Mouse (Mus musculus) CH12.LX (cell line): ENCODE data around the gene Stap2. TPM values are rescaled to one million over a fixed set of nuclear protein-coding genes. Genes with fewer than 3 reads are reported as not detected.

Experiments used
- DNase-seq: peaks from one replicate; pipeline ENCODE4 v3.0.0-alpha.2; 2013; ENCODE audit errors: extremely low read depth
- H3K27ac ChIP-seq: 2 replicates; pipeline ENCODE4 v1.5.1; 2012; ENCODE audit warnings: low read depth, mild to moderate bottlenecking, control low read depth, moderate library complexity; ENCODE audit not compliant: insufficient read depth
- H3K27me3 ChIP-seq: replicated peaks from 2 replicates; pipeline ENCODE3; 2012; ENCODE audit warnings: inconsistent platforms
- H3K36me3 ChIP-seq, 2 experiments: replicated peaks in 1 of 2; 2 replicates each; pipeline versions ENCODE3 to v1.6.1; 2012; ENCODE audit warnings: inconsistent platforms in 1 of 2, low read length in 1 of 2, mild to moderate bottlenecking in 1 of 2, mixed read lengths in 1 of 2, moderate library complexity in 1 of 2; ENCODE audit not compliant: control insufficient read depth in 1 of 2, insufficient read depth in 1 of 2
- H3K4me1 ChIP-seq, 2 experiments: 2 replicates each; pipeline ENCODE4 v1.6.1; 2012; ENCODE audit warnings: inconsistent platforms in 1 of 2, moderate library complexity in 1 of 2; ENCODE audit not compliant: insufficient read depth in 2 of 2, control insufficient read depth in 1 of 2
- H3K4me2 ChIP-seq: 2 replicates; pipeline ENCODE4 v1.6.1; 2012; ENCODE audit warnings: low read depth, mild to moderate bottlenecking, control low read depth; ENCODE audit not compliant: poor library complexity, insufficient read depth, severe bottlenecking
- H3K4me3 ChIP-seq, 3 experiments: fragments of 150-350 bp in 1 of 3; sonication (generic) in 1 of 3; replicated peaks in 1 of 3; 2 replicates each; pipeline versions ENCODE3 to v1.5.1; 2011 to 2012; ENCODE audit warnings: low read depth in 2 of 3, low read length in 2 of 3, mild to moderate bottlenecking in 2 of 3, moderate library complexity in 2 of 3, control low read depth in 1 of 3, improper control_type of control experiment in 1 of 3, inconsistent platforms in 1 of 3, mixed read lengths in 1 of 3; ENCODE audit not compliant: poor library complexity in 1 of 3
- H3K79me2 ChIP-seq: replicated peaks from 2 replicates; pipeline ENCODE4 v1.6.1; 2012; ENCODE audit warnings: mild to moderate bottlenecking, moderate library complexity; ENCODE audit not compliant: control insufficient read depth, poor library complexity, insufficient read depth, severe bottlenecking; ENCODE audit errors: extremely low read depth
- H3K9ac ChIP-seq: 2 replicates; pipeline ENCODE4 v1.6.1; 2012; ENCODE audit warnings: low read depth, mild to moderate bottlenecking, control low read depth, moderate library complexity; ENCODE audit not compliant: insufficient read depth
- H3K9me3 ChIP-seq: replicated peaks from 2 replicates; pipeline ENCODE3; 2012; ENCODE audit warnings: low read length, inconsistent platforms, mixed read lengths
- CHD1 ChIP-seq: IDR thresholded peaks from 2 replicates; pipeline ENCODE4 v1.6.1; 2012; ENCODE audit warnings: low read depth, low read length, improper control_type of control experiment, inconsistent platforms
- CHD2 ChIP-seq: IDR thresholded peaks from 2 replicates; pipeline ENCODE4 v1.6.1; 2011; ENCODE audit warnings: low read length, improper control_type of control experiment
- CTCF ChIP-seq, 2 experiments: IDR thresholded peaks in 1 of 2; conservative IDR thresholded peaks in 1 of 2; 2 replicates each; pipeline ENCODE4 v1.5.1; 2011 to 2012; ENCODE audit warnings: low read depth in 2 of 2, low read length in 2 of 2, improper control_type of control experiment in 1 of 2, inconsistent platforms in 1 of 2, mild to moderate bottlenecking in 1 of 2, moderate library complexity in 1 of 2
- E2F4 ChIP-seq: IDR thresholded peaks from 2 replicates; pipeline ENCODE4 v1.6.1; 2011; ENCODE audit warnings: low read depth, low read length, improper control_type of control experiment; ENCODE audit not compliant: insufficient replicate concordance
- ELF1 ChIP-seq: IDR thresholded peaks from 2 replicates; pipeline ENCODE4 v1.6.1; 2014; ENCODE audit warnings: low read depth, mild to moderate bottlenecking, inconsistent platforms, low read length, improper control_type of control experiment
- GABPA ChIP-seq: IDR thresholded peaks from 2 replicates; pipeline ENCODE4 v1.6.1; 2012; ENCODE audit warnings: low read depth, low read length, improper control_type of control experiment, inconsistent platforms; ENCODE audit not compliant: insufficient replicate concordance
- HCFC1 ChIP-seq: IDR thresholded peaks from 2 replicates; pipeline ENCODE4 v1.6.1; 2012; ENCODE audit warnings: low read depth, mild to moderate bottlenecking, inconsistent platforms, low read length, improper control_type of control experiment
- IRF4 ChIP-seq: IDR thresholded peaks from 2 replicates; pipeline ENCODE4 v1.6.1; 2014; ENCODE audit warnings: low read depth, mild to moderate bottlenecking, inconsistent platforms, low read length, improper control_type of control experiment
- JUND ChIP-seq: conservative IDR thresholded peaks from 2 replicates; pipeline ENCODE4 v1.6.1; 2011; ENCODE audit warnings: low read depth, low read length, improper control_type of control experiment
- KAT2A ChIP-seq: IDR thresholded peaks from 2 replicates; pipeline ENCODE4 v1.6.1; 2012; ENCODE audit warnings: low read length, improper control_type of control experiment, inconsistent platforms; ENCODE audit not compliant: insufficient replicate concordance
- MAX ChIP-seq: IDR thresholded peaks from 2 replicates; pipeline ENCODE4 v1.6.1; 2011; ENCODE audit warnings: low read length, improper control_type of control experiment
- MAZ ChIP-seq: IDR thresholded peaks from 2 replicates; pipeline ENCODE4 v1.6.1; 2012; ENCODE audit warnings: low read depth, mild to moderate bottlenecking, inconsistent platforms, low read length, improper control_type of control experiment, moderate library complexity
- MYC ChIP-seq: IDR thresholded peaks from 2 replicates; pipeline ENCODE4 v1.6.1; 2011; ENCODE audit warnings: low read depth, mild to moderate bottlenecking, improper control_type of control experiment, low read length
- NELFE ChIP-seq: IDR thresholded peaks from 2 replicates; pipeline ENCODE4 v1.6.1; 2011; ENCODE audit warnings: low read depth, low read length, improper control_type of control experiment
- NRF1 ChIP-seq: IDR thresholded peaks from 2 replicates; pipeline ENCODE4 v1.6.1; 2014; ENCODE audit warnings: low read depth, mild to moderate bottlenecking, inconsistent platforms, low read length, improper control_type of control experiment, moderate library complexity
- POLR2A ChIP-seq: IDR thresholded peaks from 2 replicates; pipeline ENCODE4 v1.6.1; 2011; ENCODE audit warnings: low read depth, mild to moderate bottlenecking, improper control_type of control experiment, low read length
- POLR2AphosphoS2 ChIP-seq: IDR thresholded peaks from 2 replicates; pipeline ENCODE4 v1.6.1; 2011; ENCODE audit warnings: low read depth, low read length, improper control_type of control experiment
- RAD21 ChIP-seq: IDR thresholded peaks from 2 replicates; pipeline ENCODE4 v1.6.1; 2011; ENCODE audit warnings: low read depth, mild to moderate bottlenecking, low read length, improper control_type of control experiment, moderate library complexity
- SIN3A ChIP-seq: IDR thresholded peaks from 2 replicates; pipeline ENCODE4 v1.6.1; 2012; ENCODE audit warnings: low read length, improper control_type of control experiment, inconsistent platforms
- TBP ChIP-seq: conservative IDR thresholded peaks from 2 replicates; pipeline ENCODE4 v1.6.1; 2011; ENCODE audit warnings: low read depth, low read length, improper control_type of control experiment
- TCF12 ChIP-seq: IDR thresholded peaks from 2 replicates; pipeline ENCODE4 v1.6.1; 2014; ENCODE audit warnings: low read depth, mild to moderate bottlenecking, inconsistent platforms, low read length, improper control_type of control experiment
- UBTF ChIP-seq: IDR thresholded peaks from 2 replicates; pipeline ENCODE4 v1.6.1; 2012; ENCODE audit warnings: low read depth, mild to moderate bottlenecking, inconsistent platforms, low read length, improper control_type of control experiment, moderate library complexity
- USF1 ChIP-seq: IDR thresholded peaks from 2 replicates; pipeline ENCODE4 v1.6.1; 2014; ENCODE audit warnings: low read depth, mild to moderate bottlenecking, inconsistent platforms, low read length, improper control_type of control experiment
- ZC3H11A ChIP-seq: IDR thresholded peaks from 2 replicates; pipeline ENCODE4 v1.6.1; 2012; ENCODE audit warnings: low read depth, mild to moderate bottlenecking, inconsistent platforms, low read length, improper control_type of control experiment
- ZMIZ1 ChIP-seq: IDR thresholded peaks from 2 replicates; pipeline ENCODE4 v1.6.1; 2012; ENCODE audit warnings: low read depth, mild to moderate bottlenecking, inconsistent platforms, low read length, improper control_type of control experiment
- ZNF384 ChIP-seq: IDR thresholded peaks from 2 replicates; pipeline ENCODE4 v1.6.1; 2012; ENCODE audit warnings: low read depth, low read length, improper control_type of control experiment, inconsistent platforms
- dilution Hi-C: fragments of 300-500 bp; cut with MboI; formaldehyde crosslinking; loops from 2 replicates; pipeline ENCODE4 v1.14.3; 2020; ENCODE audit warnings: low sequenced_read_pairs; ENCODE audit not compliant: extremely low pct_unique_long_range_greater_than_20kb, extremely low pct_ligation_motif_present
- in situ Hi-C: fragments of 300-500 bp; cut with MboI; formaldehyde crosslinking; loops from 3 replicates; pipeline ENCODE4 v1.14.3; 2019; ENCODE audit warnings: low sequenced_read_pairs, low pct_ligation_motif_present, low pct_unique_long_range_greater_than_20kb, mixed read lengths
- polyA plus RNA-seq: library from polyadenylated mRNA; unstranded; fragments of >175 nt; gene quantifications from 2 replicates; pipeline ENCODE4 v1.2.1, GENCODE M21; 2012; ENCODE audit warnings: low read depth; ENCODE audit not compliant: insufficient read length
- total RNA-seq, 2 experiments: library from RNA; depleted of rRNA; stranded (reverse); fragments of 300-350 nt in 1 of 2; fragments of >200 nt in 1 of 2; gene quantifications; 2 replicates each; pipeline ENCODE4 v1.2.3; 2012 to 2014

Stap2 gene
- total and polyA plus RNA-seq, 3 experiments, result 0.51 to 3.2 (median 0.52) TPM

GRCm38 (mm10) chr17:56008356-56009087 lies 3.1 kb upstream of the Stap2 start:
- Histone ChIP-seq H3K4me1 (peaks cover 9 to 27% of the 10 kb centered on the region in 2 experiments), H3K36me3 (peaks cover 16 to 25% of the 10 kb centered on the region in 2 experiments), H3K27ac (peak overlapping the region; percentile 67), H3K9me3 (no peaks in the 10 kb centered on the region), H3K27me3 (no peaks in the 10 kb centered on the region), H3K9ac (peak overlapping the region; percentile 55), H3K4me2 (peak overlapping the region; percentile 94), H3K4me3 (peak overlapping the region; percentile 62 to 91 (median 77)), H3K79me2 (peaks cover 5% of the 10 kb centered on the region; the same call in 1 of the 2 replicates)
- peak; percentile 97 for DNase-seq
- in situ Hi-C loops, result loop anchor here (5.0 kb wide), 1 partner anchor 36 kb away; the partner anchor contains the start of gene Shd
- no peak for TF ChIP-seq CHD1
- no peak for TF ChIP-seq ZC3H11A
- peak; percentile 81; the same call in 1 of the 2 replicates for TF ChIP-seq E2F4
- TF ChIP-seq MAX, result peak; percentile 52
- no peak for TF ChIP-seq UBTF
- TF ChIP-seq NELFE, result peak; percentile 86
- TF ChIP-seq RAD21, result no peak
- 0 out of 2 replicates have a peak, but pooled peaks have one; percentile 21 for TF ChIP-seq MYC
- TF ChIP-seq SIN3A, result peak; percentile 84
- TF ChIP-seq TBP, result peak; percentile 76
- TF ChIP-seq NRF1, result no peak
- no peak for TF ChIP-seq GABPA
- no peak for TF ChIP-seq MAZ
- peak; percentile 86; the same call in 1 of the 2 replicates for TF ChIP-seq ZMIZ1
- peak; percentile 42 for TF ChIP-seq USF1
- peak; percentile 28; the same call in 1 of the 2 replicates for TF ChIP-seq ELF1
- TF ChIP-seq ZNF384, result no peak
- 0 out of 2 replicates have a peak, but pooled peaks have one; percentile 25 for TF ChIP-seq KAT2A
- TF ChIP-seq HCFC1, result peak; percentile 60
- TF ChIP-seq POLR2AphosphoS2, result peak; percentile 68
- TF ChIP-seq TCF12, result peak; percentile 39
- no peak for TF ChIP-seq CTCF (conservative IDR thresholded peaks at IDR 0.05 in 1 of 2, IDR thresholded peaks at IDR 0.05 in 1 of 2; ENCODE audit: low read depth in 2 of 2, low read length in 2 of 2)
- TF ChIP-seq IRF4, result no peak
- TF ChIP-seq CHD2, result peak; percentile 68
- TF ChIP-seq POLR2A, result peak; percentile 73
- TF ChIP-seq JUND, result no peak
- dilution Hi-C loops, result no loop called here
